ENCODE assay signal across 17 mouse cellular contexts in the genomic region with DNA sequence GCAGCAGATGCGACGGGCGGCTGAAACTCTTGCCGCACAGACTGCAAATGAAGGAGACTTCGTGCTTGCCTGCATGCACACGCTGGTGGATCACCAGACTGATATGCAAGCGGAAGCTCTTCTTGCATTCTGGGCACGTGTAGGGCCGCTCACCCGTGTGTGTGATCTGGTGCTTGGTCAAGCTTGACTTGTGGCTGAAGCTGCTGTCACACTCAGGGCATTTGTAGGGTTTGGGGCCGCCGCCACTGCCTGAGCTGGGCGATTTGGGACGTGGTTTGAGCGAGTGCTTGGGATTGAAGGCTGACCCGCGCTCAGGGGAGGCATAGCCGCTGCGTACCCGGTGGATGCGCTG. TPM values are rescaled to one million over a fixed set of nuclear protein-coding genes. Genes with fewer than 3 reads are reported as not detected.
DNase-seq lines count a peak whose midpoint lies in the region; ATAC-seq and TF ChIP-seq lines count a peak whose summit lies in the region.
"Had no signal": no experiment of that assay in that cellular context is flagged by ENCODE, and none has a peak within 500 bp of the region (broad histone marks: within the 10 kb centered on the region; RNA-seq: fewer than 3 reads in every experiment).

No protein-coding gene starts in this region.

- H3K27ac ChIP-seq in heart, embryonic 10.5 days: no peak overlapping the region
- no peak overlapping the region for H3K27ac ChIP-seq in heart, adult 2 months
- H3K27ac ChIP-seq in testis, adult 2 months (ENCODE audit: control insufficient read depth, insufficient read depth, low read depth, low read length): no peak overlapping the region
- no peak overlapping the region for H3K27ac ChIP-seq in hindbrain, embryonic 15.5 days (replicated peaks)
- H3K27ac ChIP-seq in heart, embryonic 12.5 days (ENCODE audit: poor library complexity, severe bottlenecking): no peak overlapping the region
- H3K27ac ChIP-seq: embryonic facial prominence, embryonic 15.5 days; left cerebral cortex, adult 2 months; macrophage had no signal

- peaks cover 72% of the 10 kb centered on the region for H3K27me3 ChIP-seq in heart, embryonic 10.5 days (ENCODE audit: insufficient read depth, poor library complexity, severe bottlenecking)
- H3K27me3 ChIP-seq in heart, adult 2 months (ENCODE audit: control insufficient read depth, insufficient read depth, low read length): peaks cover 3% of the 10 kb centered on the region; the same call in 1 of the 2 replicates
- no peaks in the 10 kb centered on the region for H3K27me3 ChIP-seq in testis, adult 2 months (ENCODE audit: control insufficient read depth, insufficient read depth, low read length)
- H3K27me3 ChIP-seq in hindbrain, embryonic 15.5 days: no peaks in the 10 kb centered on the region
- peaks cover 65% of the 10 kb centered on the region for H3K27me3 ChIP-seq in heart, embryonic 12.5 days (replicated peaks)
- H3K27me3 ChIP-seq: embryonic facial prominence, embryonic 15.5 days had no signal

- TF ChIP-seq EP300 in heart, adult 2 months (IDR thresholded peaks at IDR 0.05; ENCODE audit: insufficient read depth, low read depth, low read length): no peak

- WGBS in heart, embryonic 10.5 days: 78% methylated on average over 21 of the region's 21 CpGs
- WGBS in heart, adult 2 months: 97% methylated on average over 21 of the region's 21 CpGs
- 64% methylated on average over 21 of the region's 21 CpGs for WGBS in hindbrain, embryonic 15.5 days
- WGBS in heart, embryonic 12.5 days: 89% methylated on average over 21 of the region's 21 CpGs

- H3K9ac ChIP-seq in heart, adult 2 months (ENCODE audit: low read depth, low read length): no peak overlapping the region
- no peak overlapping the region for H3K9ac ChIP-seq in hindbrain, embryonic 15.5 days
- H3K9ac ChIP-seq in heart, embryonic 12.5 days: no peak overlapping the region
- H3K9ac ChIP-seq: embryonic facial prominence, embryonic 15.5 days; liver, postnatal 0 days had no signal

- H3K36me3 ChIP-seq in heart, embryonic 10.5 days: peaks cover 81% of the 10 kb centered on the region
- H3K36me3 ChIP-seq in heart, adult 2 months (ENCODE audit: control insufficient read depth, insufficient read depth, low read length): no peaks in the 10 kb centered on the region
- H3K36me3 ChIP-seq in testis, adult 2 months (ENCODE audit: control insufficient read depth, insufficient read depth, low read length): no peaks in the 10 kb centered on the region
- peaks cover 67% of the 10 kb centered on the region for H3K36me3 ChIP-seq in hindbrain, embryonic 15.5 days
- H3K36me3 ChIP-seq in heart, embryonic 12.5 days: peaks cover 84% of the 10 kb centered on the region

- peak; percentile 25; the same call in 1 of the 2 replicates for ATAC-seq in hindbrain, embryonic 15.5 days (ENCODE audit: low FRiP score, low read depth)
- no peak for ATAC-seq in heart, embryonic 12.5 days (ENCODE audit: insufficient number of reproducible peaks, low FRiP score)
- ATAC-seq: inflammation-experienced regulatory T-cells, adult 6 months; liver, postnatal 0 days had no signal

- H3K4me1 ChIP-seq in heart, embryonic 10.5 days: no peaks in the 10 kb centered on the region
- no peaks in the 10 kb centered on the region for H3K4me1 ChIP-seq in heart, adult 2 months (ENCODE audit: control insufficient read depth, insufficient read depth, low read length)
- H3K4me1 ChIP-seq in testis, adult 2 months (ENCODE audit: control insufficient read depth, insufficient read depth, low read length): peaks cover 19% of the 10 kb centered on the region
- 0 out of 2 replicates have a peak, but pooled peaks cover 5% of the 10 kb centered on the region for H3K4me1 ChIP-seq in hindbrain, embryonic 15.5 days (replicated peaks)
- H3K4me1 ChIP-seq in heart, embryonic 12.5 days (replicated peaks): no peaks in the 10 kb centered on the region; the same call in 1 of the 2 replicates
- H3K4me1 ChIP-seq: embryonic facial prominence, embryonic 15.5 days had no signal

- intact Hi-C loops in heart, adult 2 months (cut with DNase I): no loop called here

- TF ChIP-seq POLR2A in heart, adult 2 months (IDR thresholded peaks at IDR 0.05; ENCODE audit: insufficient read depth, low read depth, low read length): no peak
- peak; percentile 26; the same call in 1 of the 2 replicates for TF ChIP-seq POLR2A in testis, adult 2 months (IDR thresholded peaks at IDR 0.05; ENCODE audit: control insufficient read depth, low read depth, low read length)

- peaks cover 30% of the 10 kb centered on the region for H3K9me3 ChIP-seq in heart, embryonic 10.5 days
- H3K9me3 ChIP-seq in hindbrain, embryonic 15.5 days: peaks cover 21% of the 10 kb centered on the region
- H3K9me3 ChIP-seq in heart, embryonic 12.5 days (replicated peaks): peaks cover 48% of the 10 kb centered on the region

- no peak for DNase-seq in heart, embryonic 10.5 days (ENCODE audit: low spot score)
- DNase-seq in heart, adult 2 months: no peak
- DNase-seq in testis, postnatal 14 days (ENCODE audit: low spot score): no peak
- no peak for DNase-seq in lung, postnatal 10 days
- no peak for DNase-seq in ovary, adult 18-20 months (ENCODE audit: low spot score)
- DNase-seq: adrenal gland, postnatal 36 days; B cell, adult 2 months; liver, postnatal 0 days; retina, postnatal 1 day; spleen, adult 18-20 months had no signal

- H3K4me3 ChIP-seq in heart, embryonic 10.5 days: 0 out of 2 replicates have a peak overlapping the region, but pooled peaks have one; percentile 2
- H3K4me3 ChIP-seq in heart, adult 2 months: no peak overlapping the region
- peak overlapping the region; percentile 64 for H3K4me3 ChIP-seq in testis, adult 2 months (ENCODE audit: control insufficient read depth, low read depth, low read length)
- H3K4me3 ChIP-seq in hindbrain, embryonic 15.5 days: no peak overlapping the region
- no peak overlapping the region for H3K4me3 ChIP-seq in heart, embryonic 12.5 days
- H3K4me3 ChIP-seq: embryonic facial prominence, embryonic 15.5 days; left cerebral cortex, adult 2 months had no signal

- H3K79me2 ChIP-seq in heart, adult 2 months (replicated peaks; ENCODE audit: control insufficient read depth, insufficient read depth, low read length): no peaks in the 10 kb centered on the region

- TF ChIP-seq CTCF in heart, adult 2 months (IDR thresholded peaks at IDR 0.05): no peak
- TF ChIP-seq CTCF in testis, adult 2 months (IDR thresholded peaks at IDR 0.05; ENCODE audit: control insufficient read depth, insufficient read depth, insufficient replicate concordance, low read depth, low read length): no peak

- H3K4me2 ChIP-seq in hindbrain, embryonic 15.5 days: no peak overlapping the region
- H3K4me2 ChIP-seq in heart, embryonic 12.5 days: no peak overlapping the region
- H3K4me2 ChIP-seq: embryonic facial prominence, embryonic 15.5 days had no signal

RNA-seq across cellular contexts. Expression of gene Zfp777, which starts 23.7 kb away (rescaled TPM):
- polyA plus RNA-seq in heart, embryonic 10.5 days (2016; fragmentation: Nextera tagmentation; extraction: Ambion mirVana): 4.7 and 8.0 TPM in 2 replicates
- total RNA-seq in heart, adult 2 months (2021): 10 to 100 TPM; 13.8 to 15.6 TPM
- polyA plus RNA-seq in heart, adult 2 months (2012; rRNA removed): 10.0 and 15.8 TPM in 2 replicates
- 3.0 and 5.2 TPM in 2 replicates for polyA plus RNA-seq in testis, adult 2 months (2012; rRNA removed)
- polyA plus RNA-seq in hindbrain, embryonic 15.5 days (2015; fragmentation: Nextera tagmentation; extraction: Ambion mirVana): 14.7 and 14.8 TPM in 2 replicates
- polyA plus RNA-seq in heart, embryonic 12.5 days (2016; fragmentation: Nextera tagmentation; extraction: Ambion mirVana): 3.9 and 4.9 TPM in 2 replicates

Comparison
In these comparisons a context has a peak if more than half of its experiments do, and no peak if none do; other contexts are left out.
1. H3K4me3 ChIP-seq: peak in heart, embryonic 10.5 days (single experiment) and testis, adult 2 months (single experiment); none in heart, adult 2 months (single experiment), hindbrain, embryonic 15.5 days (single experiment) and heart, embryonic 12.5 days (single experiment).